ENCODE assay signal across 20 mouse cellular contexts in the genomic region with DNA sequence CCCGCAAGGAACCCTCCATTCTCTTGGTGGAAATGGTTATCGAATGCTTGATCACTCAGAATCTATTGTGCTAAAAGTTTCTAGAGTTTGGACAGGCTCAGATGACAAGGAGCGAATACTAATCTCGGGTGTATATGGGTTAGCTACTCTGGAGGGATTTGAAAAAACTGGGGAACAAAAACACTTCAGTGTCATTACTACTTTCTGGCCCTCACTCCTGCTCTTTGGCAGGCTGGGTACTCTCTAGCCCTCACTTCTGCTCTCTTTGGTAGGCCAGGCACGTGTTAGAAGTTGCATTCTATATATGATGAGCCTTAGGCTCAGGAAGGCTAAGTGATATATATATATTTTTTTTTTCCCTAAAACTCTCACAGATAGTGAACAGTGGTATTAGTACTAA. TPM values are rescaled to one million over a fixed set of nuclear protein-coding genes. Genes with fewer than 3 reads are reported as not detected.
A peak's percentile ranks its signal among the peaks of the same experiment; 100 is the strongest.
DNase-seq lines count a peak whose midpoint lies in the region; ATAC-seq and TF ChIP-seq lines count a peak whose summit lies in the region.
"Had no signal": no experiment of that assay in that cellular context is flagged by ENCODE, and none has a peak within 500 bp of the region (broad histone marks: within the 10 kb centered on the region; RNA-seq: fewer than 3 reads in every experiment).

No protein-coding gene starts in this region.

- peak; percentile 44 for DNase-seq in midbrain, postnatal 0 days (ENCODE audit: low spot score)
- DNase-seq in CH12.LX (ENCODE audit: extremely low read depth) = no peak
- peak; percentile 9 for DNase-seq in MN1 (ENCODE audit: low spot score)
- DNase-seq: adrenal gland, adult 2 months; adrenal gland, postnatal 10 days; adrenal gland, postnatal 25 days; cerebellum, adult 11 months; cerebellum, adult 18-20 months; cerebellum, adult 8-10 months; cerebellum, adult 9-11 months; cerebellum, postnatal 14 days; cerebellum, postnatal 36 days; embryo, embryonic 11 days had no signal

- TF ChIP-seq EP300 in CH12.LX (IDR thresholded peaks at IDR 0.05; ENCODE audit: low read length) = no peak

- H3K4me1 ChIP-seq in hindbrain, embryonic 16.5 days (ENCODE audit: control insufficient read depth, insufficient read depth, low read depth, low read length) = peaks cover 17% of the 10 kb centered on the region
- peaks cover 24% of the 10 kb centered on the region for H3K4me1 ChIP-seq in hindbrain, embryonic 13.5 days (replicated peaks)
- H3K4me1 ChIP-seq in midbrain, postnatal 0 days (ENCODE audit: insufficient read depth, low read length) = peaks cover 9% of the 10 kb centered on the region
- peaks cover 19% of the 10 kb centered on the region for H3K4me1 ChIP-seq in midbrain, embryonic 13.5 days (replicated peaks)
- H3K4me1 ChIP-seq in CH12.LX (ENCODE audit: control insufficient read depth in 1 of 2, insufficient read depth in 2 of 2) = peaks cover 5 to 19% of the 10 kb centered on the region in 2 experiments
- H3K4me1 ChIP-seq in forebrain, embryonic 13.5 days = peaks cover 19% of the 10 kb centered on the region

- H3K27ac ChIP-seq in hindbrain, embryonic 16.5 days (ENCODE audit: low read depth, low read length) = no peak overlapping the region
- no peak overlapping the region for H3K27ac ChIP-seq in hindbrain, embryonic 13.5 days
- H3K27ac ChIP-seq in midbrain, postnatal 0 days (ENCODE audit: low read depth, low read length) = no peak overlapping the region
- no peak overlapping the region for H3K27ac ChIP-seq in midbrain, embryonic 13.5 days
- H3K27ac ChIP-seq in CH12.LX (ENCODE audit: insufficient read depth, low read depth) = no peak overlapping the region
- H3K27ac ChIP-seq in forebrain, embryonic 13.5 days = no peak overlapping the region
- H3K27ac ChIP-seq: embryonic facial prominence, embryonic 12.5 days had no signal

- TF ChIP-seq POLR2A in CH12.LX (IDR thresholded peaks at IDR 0.05; ENCODE audit: low read depth, low read length) = no peak

- no peak for TF ChIP-seq RAD21 in CH12.LX (IDR thresholded peaks at IDR 0.05; ENCODE audit: low read depth, low read length)

- H3K9ac ChIP-seq in hindbrain, embryonic 16.5 days (ENCODE audit: low read depth, low read length) = no peak overlapping the region
- H3K9ac ChIP-seq in hindbrain, embryonic 13.5 days = no peak overlapping the region
- H3K9ac ChIP-seq in midbrain, postnatal 0 days (replicated peaks; ENCODE audit: low read length, poor library complexity, severe bottlenecking) = no peak overlapping the region
- no peak overlapping the region for H3K9ac ChIP-seq in midbrain, embryonic 13.5 days (replicated peaks)
- H3K9ac ChIP-seq in CH12.LX (ENCODE audit: insufficient read depth, low read depth) = no peak overlapping the region
- no peak overlapping the region for H3K9ac ChIP-seq in forebrain, embryonic 13.5 days
- H3K9ac ChIP-seq: embryonic facial prominence, embryonic 12.5 days had no signal

- H3K9me3 ChIP-seq in hindbrain, embryonic 16.5 days (ENCODE audit: control insufficient read depth, low read length) = no peaks in the 10 kb centered on the region
- H3K9me3 ChIP-seq in hindbrain, embryonic 13.5 days = no peaks in the 10 kb centered on the region
- no peaks in the 10 kb centered on the region for H3K9me3 ChIP-seq in midbrain, postnatal 0 days (ENCODE audit: low read length)
- H3K9me3 ChIP-seq in midbrain, embryonic 13.5 days = no peaks in the 10 kb centered on the region
- H3K9me3 ChIP-seq in CH12.LX (replicated peaks; ENCODE audit: low read length) = peaks cover 3% of the 10 kb centered on the region
- H3K9me3 ChIP-seq in forebrain, embryonic 13.5 days (replicated peaks) = no peaks in the 10 kb centered on the region
- H3K9me3 ChIP-seq: embryonic facial prominence, embryonic 12.5 days had no signal

- in situ Hi-C loops in CH12.LX (cut with MboI; ENCODE audit: low pct_ligation_motif_present, low pct_unique_long_range_greater_than_20kb, low sequenced_read_pairs) = loop anchor here (10.0 kb wide), 1 partner anchor 425 kb away; no protein-coding TSS in a partner anchor

- H3K79me2 ChIP-seq in CH12.LX (replicated peaks; ENCODE audit: control insufficient read depth, extremely low read depth, insufficient read depth, poor library complexity, severe bottlenecking) = no peaks in the 10 kb centered on the region

- WGBS in hindbrain, embryonic 16.5 days = 70% methylated on average over 5 of the region's 5 CpGs
- 77% methylated on average over 5 of the region's 5 CpGs for WGBS in hindbrain, embryonic 13.5 days
- 69% methylated on average over 5 of the region's 5 CpGs for WGBS in midbrain, postnatal 0 days
- WGBS in midbrain, embryonic 13.5 days = 76% methylated on average over 5 of the region's 5 CpGs
- 78% methylated on average over 5 of the region's 5 CpGs for whole genome bisulfite sequencing in forebrain, embryonic 13.5 days

- H3K4me3 ChIP-seq in hindbrain, embryonic 16.5 days (ENCODE audit: low read length) = no peak overlapping the region
- no peak overlapping the region for H3K4me3 ChIP-seq in hindbrain, embryonic 13.5 days
- no peak overlapping the region for H3K4me3 ChIP-seq in midbrain, postnatal 0 days (ENCODE audit: low read depth, low read length)
- no peak overlapping the region for H3K4me3 ChIP-seq in midbrain, embryonic 13.5 days (replicated peaks)
- no peak overlapping the region for H3K4me3 ChIP-seq in CH12.LX (replicated peaks in 1 of 3; ENCODE audit: low read depth in 2 of 3, low read length in 2 of 3, poor library complexity in 1 of 3)
- no peak overlapping the region for H3K4me3 ChIP-seq in forebrain, embryonic 13.5 days
- H3K4me3 ChIP-seq: embryonic facial prominence, embryonic 12.5 days had no signal

- H3K27me3 ChIP-seq in hindbrain, embryonic 16.5 days (replicated peaks; ENCODE audit: control insufficient read depth, insufficient read depth, low read length) = peaks cover 14% of the 10 kb centered on the region
- peaks cover 44% of the 10 kb centered on the region for H3K27me3 ChIP-seq in hindbrain, embryonic 13.5 days
- H3K27me3 ChIP-seq in midbrain, postnatal 0 days (ENCODE audit: insufficient read depth, low read length) = peaks cover 21% of the 10 kb centered on the region
- peaks cover 39% of the 10 kb centered on the region for H3K27me3 ChIP-seq in midbrain, embryonic 13.5 days
- peaks cover 11% of the 10 kb centered on the region for H3K27me3 ChIP-seq in CH12.LX (replicated peaks)
- H3K27me3 ChIP-seq in forebrain, embryonic 13.5 days = peaks cover 39% of the 10 kb centered on the region

- dilution Hi-C loops in CH12.LX (cut with MboI; ENCODE audit: extremely low pct_ligation_motif_present, extremely low pct_unique_long_range_greater_than_20kb, low sequenced_read_pairs) = no loop called here

- ATAC-seq in hindbrain, embryonic 16.5 days = peak; percentile 40; the same call in 1 of the 2 replicates
- ATAC-seq in hindbrain, embryonic 13.5 days (ENCODE audit: low FRiP score) = no peak
- ATAC-seq in midbrain, postnatal 0 days (ENCODE audit: low FRiP score) = no peak
- ATAC-seq in midbrain, embryonic 13.5 days = no peak
- ATAC-seq in forebrain, embryonic 13.5 days = no peak

- H3K36me3 ChIP-seq in hindbrain, embryonic 16.5 days (ENCODE audit: control insufficient read depth, insufficient read depth, low read length) = no peaks in the 10 kb centered on the region
- H3K36me3 ChIP-seq in hindbrain, embryonic 13.5 days = no peaks in the 10 kb centered on the region
- H3K36me3 ChIP-seq in midbrain, postnatal 0 days (ENCODE audit: insufficient read depth, low read length) = no peaks in the 10 kb centered on the region
- no peaks in the 10 kb centered on the region for H3K36me3 ChIP-seq in midbrain, embryonic 13.5 days
- H3K36me3 ChIP-seq in CH12.LX (replicated peaks in 1 of 2; ENCODE audit: control insufficient read depth in 1 of 2, insufficient read depth in 1 of 2, low read length in 1 of 2) = no peaks in the 10 kb centered on the region
- H3K36me3 ChIP-seq in forebrain, embryonic 13.5 days (ENCODE audit: poor library complexity, severe bottlenecking) = no peaks in the 10 kb centered on the region
- H3K36me3 ChIP-seq: embryonic facial prominence, embryonic 12.5 days; G1E had no signal

- H3K4me2 ChIP-seq in hindbrain, embryonic 16.5 days (ENCODE audit: low read length) = no peak overlapping the region
- H3K4me2 ChIP-seq in hindbrain, embryonic 13.5 days = no peak overlapping the region
- no peak overlapping the region for H3K4me2 ChIP-seq in midbrain, postnatal 0 days (ENCODE audit: low read depth, low read length, poor library complexity, severe bottlenecking)
- no peak overlapping the region for H3K4me2 ChIP-seq in midbrain, embryonic 13.5 days (replicated peaks)
- H3K4me2 ChIP-seq in CH12.LX (ENCODE audit: insufficient read depth, low read depth, poor library complexity, severe bottlenecking) = no peak overlapping the region
- H3K4me2 ChIP-seq in forebrain, embryonic 13.5 days = no peak overlapping the region
- H3K4me2 ChIP-seq: embryonic facial prominence, embryonic 12.5 days had no signal

- TF ChIP-seq CTCF in midbrain, postnatal 0 days (IDR thresholded peaks at IDR 0.05) = no peak
- TF ChIP-seq CTCF in CH12.LX (conservative IDR thresholded peaks at IDR 0.05 in 1 of 2, IDR thresholded peaks at IDR 0.05 in 1 of 2; ENCODE audit: low read depth in 2 of 2, low read length in 2 of 2) = no peak

RNA-seq across cellular contexts. Expression of a gene that starts 1.8 kb away (rescaled TPM):
- 0.13 and 0.24 TPM in 2 replicates for polyA plus RNA-seq in hindbrain, embryonic 16.5 days (2015; fragmentation: Nextera tagmentation; extraction: Ambion mirVana)
- 0.17 and 0.22 TPM in 2 replicates for polyA plus RNA-seq in hindbrain, embryonic 13.5 days (2015; fragmentation: Nextera tagmentation; extraction: Ambion mirVana)
- 0.44 and 0.61 TPM in 2 replicates for total RNA-seq in midbrain, postnatal 0 days (2014; rRNA removed)
- 0.42 and 0.43 TPM in 2 replicates for polyA plus RNA-seq in midbrain, postnatal 0 days (2015; fragmentation: Nextera tagmentation; extraction: Ambion mirVana)
- polyA plus RNA-seq in midbrain, embryonic 13.5 days (2015; fragmentation: Nextera tagmentation; extraction: Ambion mirVana) = 0.15 and 0.19 TPM in 2 replicates
- total RNA-seq in CH12.LX (2012; rRNA removed) (not detected in 2 replicates), CH12.LX (2014; rRNA removed) (not detected in 2 replicates)
- not detected in 2 replicates for polyA plus RNA-seq in CH12.LX (2012; ENCODE audit: insufficient read length, low read depth)
- 0.11 TPM in 1 of 2 replicates, not detected in the other for polyA plus RNA-seq in forebrain, embryonic 13.5 days (2015; fragmentation: Nextera tagmentation; extraction: Ambion mirVana)
- total RNA-seq: adrenal gland, adult 2 months; adrenal gland, postnatal 10 days; adrenal gland, postnatal 25 days had no signal
- polyA plus RNA-seq: adrenal gland, adult 2 months; C2C12; G1E had no signal

RNA-seq across cellular contexts. Expression of a gene that starts 13.4 kb away (rescaled TPM):
- 29.7 and 32.2 TPM in 2 replicates for polyA plus RNA-seq in hindbrain, embryonic 16.5 days (2015; fragmentation: Nextera tagmentation; extraction: Ambion mirVana)
- polyA plus RNA-seq in hindbrain, embryonic 13.5 days (2015; fragmentation: Nextera tagmentation; extraction: Ambion mirVana) = 26.7 and 29.5 TPM in 2 replicates
- total RNA-seq in midbrain, postnatal 0 days (2014; rRNA removed) = 101 and 111 TPM in 2 replicates
- polyA plus RNA-seq in midbrain, postnatal 0 days (2015; fragmentation: Nextera tagmentation; extraction: Ambion mirVana) = 26.0 and 26.6 TPM in 2 replicates
- 27.7 and 31.9 TPM in 2 replicates for polyA plus RNA-seq in midbrain, embryonic 13.5 days (2015; fragmentation: Nextera tagmentation; extraction: Ambion mirVana)
- total RNA-seq in CH12.LX (2012; rRNA removed) = 117 and 151 TPM in 2 replicates
- total RNA-seq in CH12.LX (2014; rRNA removed) = 140 and 144 TPM in 2 replicates
- polyA plus RNA-seq in CH12.LX (2012; ENCODE audit: insufficient read length, low read depth) = 101 and 132 TPM in 2 replicates
- polyA plus RNA-seq in forebrain, embryonic 13.5 days (2015; fragmentation: Nextera tagmentation; extraction: Ambion mirVana) = 37.9 and 38.3 TPM in 2 replicates

RNA-seq across cellular contexts. Expression of a gene that starts 53.0 kb away (rescaled TPM):
- polyA plus RNA-seq in hindbrain, embryonic 16.5 days (2015; fragmentation: Nextera tagmentation; extraction: Ambion mirVana) = 29.8 and 31.9 TPM in 2 replicates
- polyA plus RNA-seq in hindbrain, embryonic 13.5 days (2015; fragmentation: Nextera tagmentation; extraction: Ambion mirVana) = 34.3 and 34.6 TPM in 2 replicates
- 16.5 and 29.2 TPM in 2 replicates for total RNA-seq in midbrain, postnatal 0 days (2014; rRNA removed)
- polyA plus RNA-seq in midbrain, postnatal 0 days (2015; fragmentation: Nextera tagmentation; extraction: Ambion mirVana) = 24.5 and 24.8 TPM in 2 replicates
- 33.4 and 34.6 TPM in 2 replicates for polyA plus RNA-seq in midbrain, embryonic 13.5 days (2015; fragmentation: Nextera tagmentation; extraction: Ambion mirVana)
- total RNA-seq in CH12.LX (2012; rRNA removed) (29.5 and 32.4 TPM in 2 replicates), CH12.LX (2014; rRNA removed) (46.0 and 49.5 TPM in 2 replicates)
- 44.0 and 45.6 TPM in 2 replicates for polyA plus RNA-seq in CH12.LX (2012; ENCODE audit: insufficient read length, low read depth)
- polyA plus RNA-seq in forebrain, embryonic 13.5 days (2015; fragmentation: Nextera tagmentation; extraction: Ambion mirVana) = 31.7 and 37.1 TPM in 2 replicates
